Mouse (Mus musculus) embryonic facial prominence, embryonic 12.5 days (tissue): Measurements from ENCODE around the gene Cdk14. TPM values are rescaled to one million over a fixed set of nuclear protein-coding genes. Genes with fewer than 3 reads are reported as not detected.

Experiments used
- ATAC-seq: fragments of 200-750 bp; cut with Nextera tagmentation; 2 replicates; pipeline ENCODE4 v1.8.0; 2017; ENCODE audit not compliant: insufficient number of reproducible peaks, insufficient read depth, low FRiP score, low TSS enrichment
- H3K27ac ChIP-seq: fragments of 300-500 bp; sonication (generic); 2 replicates; pipeline ENCODE4 v1.5.1; 2016; ENCODE audit warnings: mild to moderate bottlenecking
- H3K27me3 ChIP-seq: fragments of 300-500 bp; sonication (generic); 2 replicates; pipeline ENCODE4 v1.6.1; 2016; ENCODE audit warnings: mild to moderate bottlenecking, moderate library complexity
- H3K36me3 ChIP-seq: fragments of 300-500 bp; sonication (generic); 2 replicates; pipeline ENCODE4 v1.6.1; 2016; ENCODE audit warnings: mild to moderate bottlenecking
- H3K4me1 ChIP-seq: fragments of 300-500 bp; sonication (generic); 2 replicates; pipeline ENCODE4 v1.6.1; 2016
- H3K4me2 ChIP-seq: fragments of 300-500 bp; sonication (generic); replicated peaks from 2 replicates; pipeline ENCODE4 v1.6.1; 2016; ENCODE audit warnings: mild to moderate bottlenecking, moderate library complexity
- H3K4me3 ChIP-seq: fragments of 300-500 bp; sonication (generic); 2 replicates; pipeline ENCODE4 v1.5.1; 2016; ENCODE audit warnings: mild to moderate bottlenecking
- H3K9ac ChIP-seq: fragments of 300-500 bp; sonication (generic); 2 replicates; pipeline ENCODE4 v1.6.1; 2016; ENCODE audit warnings: mild to moderate bottlenecking, moderate library complexity
- H3K9me3 ChIP-seq: fragments of 300-500 bp; sonication (generic); 2 replicates; pipeline ENCODE4 v1.6.1; 2016; ENCODE audit warnings: mild to moderate bottlenecking, moderate library complexity
- WGBS: fragments of 180-500 bp; shearing (Covaris S2); methylation state at CpG from one replicate; pipeline ENCODE4 v1.1.7; 2016; 5-methylcytosine and 5-hydroxymethylcytosine counted together
- polyA plus RNA-seq: library from polyadenylated mRNA; unstranded; fragments of >200 nt; fragmentation: Nextera tagmentation; extraction: Ambion mirVana; gene quantifications from 2 replicates; pipeline ENCODE4 v1.2.1, GENCODE M21; 2016

The Cdk14 gene
- polyA plus RNA-seq, 1 experiment from 2014 or later: 36.1 TPM

DNA sequence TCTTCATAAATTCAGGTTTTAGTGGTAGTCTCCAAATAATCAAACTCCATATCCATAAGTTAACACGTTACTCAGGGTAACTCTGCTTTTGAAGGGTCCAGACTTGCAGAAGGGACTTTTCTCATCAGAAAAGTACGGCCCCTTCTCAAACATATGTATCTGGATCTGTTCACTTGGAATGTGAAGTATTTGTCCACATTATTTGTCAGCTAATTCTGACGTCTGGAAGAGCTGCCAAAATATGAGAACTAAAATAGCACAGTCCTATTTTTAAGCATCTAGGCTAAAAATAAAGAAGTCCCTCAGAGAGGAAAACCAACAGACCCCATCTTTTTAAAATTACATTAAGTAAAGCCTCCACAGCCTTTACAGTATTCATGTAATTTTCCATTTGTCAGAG is 310.5 kb downstream of the Cdk14 start:
- 50% methylated on average over 3 of the region's 3 CpGs for WGBS
- H3K4me3 ChIP-seq: no peak overlapping the region
- H3K27me3 ChIP-seq: no peaks in the 10 kb centered on the region
- H3K4me1 ChIP-seq: peaks cover 15% of the 10 kb centered on the region
- H3K9me3 ChIP-seq: no peaks in the 10 kb centered on the region
- no peak for ATAC-seq
- no peak overlapping the region for H3K4me2 ChIP-seq
- H3K9ac ChIP-seq: no peak overlapping the region
- no peaks in the 10 kb centered on the region for H3K36me3 ChIP-seq
- no peak overlapping the region for H3K27ac ChIP-seq

DNA sequence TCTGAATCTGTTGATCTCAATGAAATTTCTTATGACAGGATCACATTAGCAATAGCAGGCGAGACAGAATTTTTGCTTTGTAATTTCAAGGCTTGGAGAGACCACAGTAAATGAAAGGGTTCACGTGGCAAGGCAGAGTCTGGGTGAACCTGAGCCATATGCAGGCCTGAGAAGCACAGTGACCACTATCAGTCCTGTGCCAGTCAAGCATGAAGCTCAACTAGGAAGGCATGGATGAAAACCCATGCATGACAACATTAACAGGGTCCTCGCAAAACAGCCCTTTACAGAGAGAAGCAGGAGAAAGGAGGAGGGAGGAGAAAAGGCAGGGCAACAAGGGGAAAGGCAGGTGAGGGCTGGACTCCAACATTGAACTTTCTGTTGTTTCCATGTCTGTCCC is 311.1 kb downstream of the Cdk14 start:
- ATAC-seq: no peak

DNA sequence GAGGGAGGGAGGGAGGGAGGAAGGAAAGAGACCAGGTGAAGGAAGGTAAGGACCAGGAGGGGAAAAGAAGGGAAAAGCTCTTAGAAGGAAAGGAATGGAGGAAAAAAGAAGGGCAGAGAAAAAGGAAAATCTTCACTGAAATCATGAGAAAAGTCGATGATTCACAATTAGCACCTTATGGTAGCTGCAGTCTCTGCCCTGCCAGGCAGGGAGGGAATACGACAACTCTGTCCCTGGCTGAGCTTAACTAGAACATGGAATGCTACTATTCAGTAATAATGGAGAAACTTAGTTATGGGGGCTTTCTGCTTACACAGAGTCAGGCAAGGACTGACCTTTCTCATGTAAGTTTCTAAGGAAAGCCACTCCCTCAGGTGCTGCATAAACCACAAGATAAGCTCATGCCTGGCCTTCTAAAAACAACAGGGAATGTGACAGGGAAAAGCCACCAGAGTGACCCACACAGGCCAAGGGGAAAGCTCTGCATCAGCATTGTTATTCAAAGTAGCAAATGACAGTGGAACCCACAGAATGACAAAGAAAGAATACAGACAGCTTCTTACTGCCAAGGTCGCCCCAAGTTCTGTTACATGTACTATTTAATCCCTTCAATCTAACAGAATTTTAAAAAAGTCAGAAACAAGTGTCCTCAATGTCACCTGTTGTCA is 323.7 kb downstream of the Cdk14 start:
- no peak overlapping the region for H3K27ac ChIP-seq
- ATAC-seq: no peak
- H3K9me3 ChIP-seq: no peaks in the 10 kb centered on the region
- H3K4me2 ChIP-seq: no peak overlapping the region
- no peaks in the 10 kb centered on the region for H3K27me3 ChIP-seq
- no peaks in the 10 kb centered on the region for H3K4me1 ChIP-seq
- no peak overlapping the region for H3K4me3 ChIP-seq
- WGBS: 66% methylated on average over 3 of the region's 3 CpGs
- no peak overlapping the region for H3K9ac ChIP-seq
- no peaks in the 10 kb centered on the region for H3K36me3 ChIP-seq

More for the DNA sequence above, 311.1 kb downstream of the Cdk14 start:
- WGBS: 81% methylated on average over 3 of the region's 3 CpGs
- H3K4me1 ChIP-seq: peaks cover 15% of the 10 kb centered on the region
- no peak overlapping the region for H3K4me2 ChIP-seq
- H3K27ac ChIP-seq: no peak overlapping the region
- no peaks in the 10 kb centered on the region for H3K36me3 ChIP-seq
- no peak overlapping the region for H3K4me3 ChIP-seq
- H3K9me3 ChIP-seq: no peaks in the 10 kb centered on the region
- no peak overlapping the region for H3K9ac ChIP-seq
- H3K27me3 ChIP-seq: no peaks in the 10 kb centered on the region

DNA sequence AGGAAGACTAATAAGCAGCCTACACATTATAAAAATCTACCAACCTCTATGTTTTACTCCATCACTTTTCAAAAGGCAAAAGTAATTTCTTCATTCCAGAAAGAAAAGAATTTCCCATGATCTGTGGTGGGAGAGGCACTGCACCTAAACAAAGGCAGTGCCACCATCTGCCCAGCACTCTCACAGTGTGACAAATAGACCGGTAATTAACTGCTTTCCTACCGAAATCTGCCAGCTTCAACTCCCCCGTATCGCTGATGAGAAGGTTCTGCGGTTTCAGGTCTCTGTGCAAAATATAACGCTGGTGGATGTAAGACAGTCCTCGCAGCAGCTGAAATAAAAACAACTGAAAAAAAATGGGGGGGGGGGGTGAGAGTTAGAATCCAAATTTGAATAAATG is 327.4 kb downstream of the Cdk14 start:
- Histone ChIP-seq H3K27ac (no peak overlapping the region), H3K4me3 (no peak overlapping the region), H3K9me3 (no peaks in the 10 kb centered on the region), H3K27me3 (no peaks in the 10 kb centered on the region), H3K9ac (no peak overlapping the region), H3K4me2 (no peak overlapping the region), H3K36me3 (no peaks in the 10 kb centered on the region), H3K4me1 (no peaks in the 10 kb centered on the region)
- ATAC-seq: no peak
- 81% methylated on average over 7 of the region's 7 CpGs for WGBS

DNA sequence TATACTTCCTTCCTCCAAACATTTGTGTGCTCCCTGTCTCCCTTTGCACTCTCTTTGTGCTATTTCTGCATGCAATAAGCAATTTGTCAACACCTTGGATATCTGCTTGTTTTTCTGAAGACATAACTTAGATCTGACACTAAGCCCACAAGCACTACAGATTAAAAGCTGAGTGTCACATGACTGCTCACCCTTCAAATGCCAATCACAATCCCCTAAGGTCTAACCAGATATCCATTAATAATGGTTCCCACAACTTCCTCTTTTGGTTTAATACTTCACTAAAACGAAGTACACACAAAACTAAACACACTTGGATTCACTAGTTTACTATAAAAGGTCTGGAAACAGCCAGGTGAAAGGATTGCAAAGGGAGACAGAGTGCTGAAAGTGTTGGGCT is 348.6 kb downstream of the Cdk14 start:
- no peak overlapping the region for H3K4me2 ChIP-seq
- H3K9me3 ChIP-seq: no peaks in the 10 kb centered on the region
- no peak overlapping the region for H3K9ac ChIP-seq
- no peak for ATAC-seq
- no peaks in the 10 kb centered on the region for H3K4me1 ChIP-seq
- H3K36me3 ChIP-seq: no peaks in the 10 kb centered on the region
- WGBS: 80% methylated on average over 1 of the region's 1 CpGs
- no peak overlapping the region for H3K27ac ChIP-seq
- no peaks in the 10 kb centered on the region for H3K27me3 ChIP-seq
- H3K4me3 ChIP-seq: no peak overlapping the region

DNA sequence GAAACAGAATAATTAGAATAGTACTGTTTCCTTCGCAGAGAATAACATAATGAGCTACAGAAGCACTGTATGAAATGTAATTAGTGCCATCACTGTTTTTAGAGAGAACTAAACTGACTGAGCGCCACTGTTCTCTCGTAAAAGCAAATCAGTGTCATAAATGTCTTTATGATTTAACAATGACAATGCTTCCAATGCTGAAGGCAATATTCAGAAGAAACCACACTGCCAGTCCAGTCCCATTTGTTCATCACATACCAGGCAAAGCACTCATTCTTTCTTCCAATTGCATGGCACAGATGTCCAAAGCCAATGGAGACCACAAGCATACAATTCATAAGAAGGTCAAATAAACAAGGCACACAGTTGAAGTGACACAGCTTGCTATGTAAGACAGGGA is 355.4 kb downstream of the Cdk14 start:
- H3K36me3 ChIP-seq: no peaks in the 10 kb centered on the region
- no peak overlapping the region for H3K27ac ChIP-seq
- no peak overlapping the region for H3K4me3 ChIP-seq
- H3K4me1 ChIP-seq: no peaks in the 10 kb centered on the region
- no peak for ATAC-seq
- no peaks in the 10 kb centered on the region for H3K9me3 ChIP-seq
- no peak overlapping the region for H3K4me2 ChIP-seq
- 81% methylated on average over 3 of the region's 3 CpGs for WGBS
- H3K9ac ChIP-seq: no peak overlapping the region
- no peaks in the 10 kb centered on the region for H3K27me3 ChIP-seq

DNA sequence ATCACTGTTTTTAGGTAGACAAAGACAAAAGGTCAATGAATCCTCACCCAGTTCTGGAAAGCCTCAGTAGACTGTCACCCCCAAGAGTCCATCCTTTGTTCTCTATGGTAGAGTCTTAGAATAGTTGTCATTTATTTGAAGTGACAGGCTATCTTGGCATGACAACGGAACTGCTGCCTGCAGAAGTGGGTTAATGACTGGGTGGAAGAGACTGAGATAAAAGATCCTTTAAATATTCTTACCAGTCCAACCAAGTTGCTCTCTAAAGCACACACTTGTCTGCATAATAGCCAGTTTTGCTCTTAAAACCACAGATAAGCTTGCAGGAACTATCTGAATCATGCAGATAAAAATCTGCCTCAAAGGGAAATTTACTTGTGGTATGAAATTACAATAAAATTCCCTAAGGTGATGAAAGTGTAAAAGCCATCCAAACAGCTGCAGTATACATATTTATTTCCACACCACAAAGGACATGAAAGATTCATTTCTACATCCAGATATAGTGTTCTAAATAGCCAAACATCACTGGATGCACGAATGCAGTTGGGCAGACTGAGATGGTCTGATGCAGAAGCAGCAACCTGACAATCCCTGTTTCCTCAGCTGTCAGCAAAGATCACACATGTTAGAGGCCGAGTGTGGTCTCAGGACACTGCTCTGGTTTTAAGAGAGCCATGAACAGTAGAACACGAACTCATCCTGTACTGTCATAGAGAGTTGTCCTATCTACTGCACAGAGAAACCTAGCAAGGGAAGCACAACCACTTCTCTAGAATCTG is 363.8 kb downstream of the Cdk14 start:
- H3K27me3 ChIP-seq: no peaks in the 10 kb centered on the region
- 69% methylated on average over 4 of the region's 4 CpGs for WGBS
- no peak overlapping the region for H3K4me2 ChIP-seq
- no peak for ATAC-seq
- H3K4me3 ChIP-seq: no peak overlapping the region
- no peak overlapping the region for H3K27ac ChIP-seq
- H3K9me3 ChIP-seq: no peaks in the 10 kb centered on the region
- H3K9ac ChIP-seq: no peak overlapping the region
- H3K4me1 ChIP-seq: no peaks in the 10 kb centered on the region
- H3K36me3 ChIP-seq: no peaks in the 10 kb centered on the region

DNA sequence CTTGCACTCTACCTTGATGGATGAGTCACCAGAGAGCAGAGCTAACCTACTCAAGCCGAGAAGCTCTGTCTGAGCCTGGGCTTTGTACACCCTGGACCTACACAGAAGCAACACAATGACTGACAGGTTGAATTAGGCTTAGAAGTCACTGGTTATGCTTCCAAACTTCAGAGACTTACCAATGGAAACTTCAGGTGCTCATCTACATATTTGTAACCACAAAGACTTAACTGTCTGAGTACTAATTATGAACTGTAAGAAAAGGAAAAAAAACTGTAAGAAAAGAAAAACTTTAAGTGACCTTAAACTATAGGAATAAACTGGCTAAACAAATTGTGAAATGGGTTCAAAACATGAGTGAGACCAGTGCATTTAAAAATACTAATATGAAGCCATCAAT is 364.6 kb downstream of the Cdk14 start:
- Histone ChIP-seq H3K27ac (no peak overlapping the region), H3K9me3 (no peaks in the 10 kb centered on the region), H3K27me3 (no peaks in the 10 kb centered on the region), H3K4me2 (no peak overlapping the region), H3K9ac (no peak overlapping the region), H3K36me3 (no peaks in the 10 kb centered on the region), H3K4me3 (no peak overlapping the region), H3K4me1 (no peaks in the 10 kb centered on the region)
- ATAC-seq: no peak
- WGBS: 50% methylated on average over 1 of the region's 1 CpGs

DNA sequence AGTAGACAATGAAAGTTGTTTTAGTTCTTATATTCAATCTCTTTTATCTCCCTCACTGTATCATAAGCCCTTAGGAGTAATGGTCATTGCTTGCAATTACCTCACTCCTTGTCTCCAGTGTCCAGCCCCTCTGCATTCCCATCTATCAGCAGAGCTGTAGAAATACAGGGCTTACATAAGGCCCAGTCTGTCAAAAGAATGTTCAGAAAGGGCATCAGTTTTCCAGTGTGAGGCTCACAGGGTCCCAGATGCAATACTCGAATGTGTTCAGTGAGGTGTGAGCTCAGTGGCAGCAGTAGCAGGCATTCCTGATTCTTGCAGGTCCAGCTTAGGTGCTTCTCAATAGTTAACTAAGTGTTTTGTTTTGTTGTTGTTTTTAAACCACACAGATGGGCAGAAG is 365.8 kb downstream of the Cdk14 start:
- 50% methylated on average over 1 of the region's 1 CpGs for WGBS
- no peak overlapping the region for H3K4me2 ChIP-seq
- no peaks in the 10 kb centered on the region for H3K27me3 ChIP-seq
- no peak overlapping the region for H3K9ac ChIP-seq
- H3K4me1 ChIP-seq: no peaks in the 10 kb centered on the region
- no peaks in the 10 kb centered on the region for H3K36me3 ChIP-seq
- no peak for ATAC-seq
- no peak overlapping the region for H3K4me3 ChIP-seq
- no peaks in the 10 kb centered on the region for H3K9me3 ChIP-seq
- no peak overlapping the region for H3K27ac ChIP-seq

DNA sequence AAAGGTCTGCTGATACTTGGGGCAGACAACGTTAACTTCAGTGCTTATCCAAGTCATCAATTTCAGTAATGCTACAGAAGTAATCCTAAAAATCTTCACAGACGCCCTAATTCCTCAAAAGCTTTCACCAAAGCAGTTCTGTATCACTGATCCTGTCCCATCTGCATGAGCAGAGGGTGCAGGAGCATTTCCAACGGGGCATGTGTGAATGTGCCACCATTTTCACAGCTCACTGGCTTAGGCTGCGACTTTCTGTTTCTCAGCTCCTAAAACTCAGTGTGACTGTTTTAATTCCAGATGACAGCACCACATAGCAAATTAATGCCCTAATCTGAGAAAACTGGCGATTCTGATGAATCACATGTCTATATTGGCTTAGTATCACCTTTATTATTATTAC is 375.8 kb downstream of the Cdk14 start:
- no peaks in the 10 kb centered on the region for H3K4me1 ChIP-seq
- H3K9ac ChIP-seq: no peak overlapping the region
- no peak overlapping the region for H3K27ac ChIP-seq
- no peak overlapping the region for H3K4me3 ChIP-seq
- WGBS: 80% methylated on average over 5 of the region's 5 CpGs
- H3K9me3 ChIP-seq: no peaks in the 10 kb centered on the region
- ATAC-seq: no peak
- H3K27me3 ChIP-seq: no peaks in the 10 kb centered on the region
- H3K4me2 ChIP-seq: no peak overlapping the region
- H3K36me3 ChIP-seq: no peaks in the 10 kb centered on the region

DNA sequence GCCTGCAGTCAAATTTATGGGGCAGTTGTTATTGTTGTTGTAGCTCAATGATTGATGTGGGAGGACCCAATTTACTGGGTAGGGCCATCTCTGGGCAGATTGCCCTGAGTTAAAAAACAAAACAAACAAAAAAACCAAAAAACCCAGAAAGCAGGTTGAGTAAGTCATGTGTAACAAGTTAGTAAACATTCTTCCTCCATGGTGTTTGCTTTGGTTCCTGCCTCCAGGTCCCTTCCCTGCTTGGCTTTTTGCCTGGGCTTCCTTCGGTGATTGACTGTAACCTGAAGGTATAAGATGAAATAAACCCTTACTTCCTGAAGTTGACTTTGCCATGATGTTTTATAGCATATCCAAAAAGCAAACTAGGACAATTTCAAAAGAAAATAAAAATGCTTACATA is 377.4 kb downstream of the Cdk14 start:
- no peak overlapping the region for H3K9ac ChIP-seq
- H3K27me3 ChIP-seq: no peaks in the 10 kb centered on the region
- H3K27ac ChIP-seq: no peak overlapping the region
- no peak for ATAC-seq
- no peak overlapping the region for H3K4me2 ChIP-seq
- no peaks in the 10 kb centered on the region for H3K36me3 ChIP-seq
- no peak overlapping the region for H3K4me3 ChIP-seq
- H3K9me3 ChIP-seq: no peaks in the 10 kb centered on the region
- WGBS: 92% methylated on average over 1 of the region's 1 CpGs
- H3K4me1 ChIP-seq: no peaks in the 10 kb centered on the region

DNA sequence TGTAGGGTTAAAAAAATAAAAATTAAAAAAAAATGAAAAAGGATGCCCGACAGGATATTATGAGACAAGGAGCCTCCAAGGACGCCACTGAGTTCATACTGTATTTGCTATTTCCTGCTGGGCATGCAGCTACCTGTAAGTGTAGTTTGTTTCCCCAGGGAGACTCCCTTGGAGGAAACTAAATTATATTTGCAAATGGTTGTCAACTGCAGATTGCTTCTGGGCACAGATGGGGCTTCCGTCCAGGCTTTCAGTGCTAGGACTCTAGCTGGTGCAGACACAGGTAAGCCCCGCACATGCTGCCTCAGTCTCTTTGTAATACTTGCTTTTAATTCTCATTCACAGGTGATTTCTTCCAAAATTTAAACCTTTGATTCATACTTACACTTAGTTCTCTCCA is 378.6 kb downstream of the Cdk14 start:
- H3K9ac ChIP-seq: no peak overlapping the region
- no peaks in the 10 kb centered on the region for H3K9me3 ChIP-seq
- no peaks in the 10 kb centered on the region for H3K27me3 ChIP-seq
- 70% methylated on average over 4 of the region's 4 CpGs for WGBS
- H3K27ac ChIP-seq: no peak overlapping the region
- ATAC-seq: no peak
- H3K4me3 ChIP-seq: no peak overlapping the region
- H3K4me2 ChIP-seq: no peak overlapping the region
- H3K4me1 ChIP-seq: no peaks in the 10 kb centered on the region
- no peaks in the 10 kb centered on the region for H3K36me3 ChIP-seq
